Mouse (Mus musculus): ENCODE measurements at regions not wholly inside any gene's neighbourhood (a gene's known extent, or its start where the extent isn't known, plus 50 kb on each side); places are given as distances from the start of the nearest gene placed in this dataset.
A peak's percentile ranks its signal among the peaks of the same experiment; 100 is the strongest.

- H3K9ac ChIP-seq (ENCODE audit: low read depth, low read length) = no peak overlapping the region
- H3K9me3 ChIP-seq (ENCODE audit: control insufficient read depth, low read length) = no peaks in the 10 kb centered on the region
- H3K4me2 ChIP-seq = no peak overlapping the region
- no peaks in the 10 kb centered on the region for H3K27me3 ChIP-seq (replicated peaks; ENCODE audit: control insufficient read depth, insufficient read depth, low read length)
- no peaks in the 10 kb centered on the region for H3K36me3 ChIP-seq (ENCODE audit: control insufficient read depth, insufficient read depth, low read length)
- DNase-seq (ENCODE audit: low spot score) (no peak), ATAC-seq (replicated peaks; ENCODE audit: low FRiP score) (no peak)
- H3K4me3 ChIP-seq (ENCODE audit: low read depth, low read length) = no peak overlapping the region
- no peak overlapping the region for H3K27ac ChIP-seq (ENCODE audit: low read depth, low read length)
- H3K4me1 ChIP-seq (replicated peaks; ENCODE audit: control insufficient read depth, insufficient read depth, low read length) = no peaks in the 10 kb centered on the region
- WGBS = 47% methylated on average over 4 of the region's 4 CpGs
These were observed 267.2 kb upstream of the Gadl1 start for GRCm38 (mm10) chr9:115642032-115642431.

GRCm38 (mm10) chr9:115644953-115645352 is 264.3 kb upstream of the Gadl1 start:
- Histone ChIP-seq H3K36me3 (ENCODE audit: control insufficient read depth, insufficient read depth, low read length) (no peaks in the 10 kb centered on the region), H3K9ac (ENCODE audit: low read depth, low read length) (no peak overlapping the region), H3K4me2 (no peak overlapping the region), H3K4me3 (ENCODE audit: low read depth, low read length) (no peak overlapping the region), H3K9me3 (ENCODE audit: control insufficient read depth, low read length) (no peaks in the 10 kb centered on the region), H3K27ac (ENCODE audit: low read depth, low read length) (no peak overlapping the region), H3K27me3 (replicated peaks; ENCODE audit: control insufficient read depth, insufficient read depth, low read length) (no peaks in the 10 kb centered on the region), H3K4me1 (replicated peaks; ENCODE audit: control insufficient read depth, insufficient read depth, low read length) (no peaks in the 10 kb centered on the region)
- WGBS = 90% methylated on average over 9 of the region's 9 CpGs
- no peak for ATAC-seq (replicated peaks; ENCODE audit: low FRiP score)
- no peak for DNase-seq (ENCODE audit: low spot score)

GRCm38 (mm10) chr9:115646226-115646625 is 263.0 kb upstream of the Gadl1 start:
- 67% methylated on average over 7 of the region's 7 CpGs for WGBS
- no peak overlapping the region for H3K4me2 ChIP-seq
- no peaks in the 10 kb centered on the region for H3K27me3 ChIP-seq (replicated peaks; ENCODE audit: control insufficient read depth, insufficient read depth, low read length)
- H3K4me3 ChIP-seq (ENCODE audit: low read depth, low read length) = no peak overlapping the region
- no peaks in the 10 kb centered on the region for H3K36me3 ChIP-seq (ENCODE audit: control insufficient read depth, insufficient read depth, low read length)
- no peak overlapping the region for H3K9ac ChIP-seq (ENCODE audit: low read depth, low read length)
- DNase-seq (ENCODE audit: low spot score) = no peak
- no peak overlapping the region for H3K27ac ChIP-seq (ENCODE audit: low read depth, low read length)
- H3K9me3 ChIP-seq (ENCODE audit: control insufficient read depth, low read length) = no peaks in the 10 kb centered on the region
- no peaks in the 10 kb centered on the region for H3K4me1 ChIP-seq (replicated peaks; ENCODE audit: control insufficient read depth, insufficient read depth, low read length)
- ATAC-seq (replicated peaks; ENCODE audit: low FRiP score) = no peak

GRCm38 (mm10) chr9:115651708-115652107 is 257.5 kb upstream of the Gadl1 start:
- Histone ChIP-seq H3K4me2 (no peak overlapping the region), H3K9ac (ENCODE audit: low read depth, low read length) (no peak overlapping the region), H3K36me3 (ENCODE audit: control insufficient read depth, insufficient read depth, low read length) (no peaks in the 10 kb centered on the region), H3K4me3 (ENCODE audit: low read depth, low read length) (no peak overlapping the region), H3K4me1 (replicated peaks; ENCODE audit: control insufficient read depth, insufficient read depth, low read length) (peaks cover 2% of the 10 kb centered on the region), H3K9me3 (ENCODE audit: control insufficient read depth, low read length) (peaks cover 4% of the 10 kb centered on the region; the same call in 1 of the 2 replicates), H3K27me3 (replicated peaks; ENCODE audit: control insufficient read depth, insufficient read depth, low read length) (no peaks in the 10 kb centered on the region), H3K27ac (ENCODE audit: low read depth, low read length) (no peak overlapping the region)
- ATAC-seq (replicated peaks; ENCODE audit: low FRiP score) (no peak), DNase-seq (ENCODE audit: low spot score) (no peak)
- WGBS = 72% methylated on average over 2 of the region's 2 CpGs

- no peak overlapping the region for H3K27ac ChIP-seq (ENCODE audit: low read depth, low read length)
- ATAC-seq (replicated peaks; ENCODE audit: low FRiP score) = no peak
- H3K36me3 ChIP-seq (ENCODE audit: control insufficient read depth, insufficient read depth, low read length) = no peaks in the 10 kb centered on the region
- no peaks in the 10 kb centered on the region for H3K27me3 ChIP-seq (replicated peaks; ENCODE audit: control insufficient read depth, insufficient read depth, low read length)
- no peak overlapping the region for H3K4me3 ChIP-seq (ENCODE audit: low read depth, low read length)
- 90% methylated on average over 5 of the region's 5 CpGs for WGBS
- peaks cover 4% of the 10 kb centered on the region; the same call in 1 of the 2 replicates for H3K9me3 ChIP-seq (ENCODE audit: control insufficient read depth, low read length)
- H3K4me1 ChIP-seq (replicated peaks; ENCODE audit: control insufficient read depth, insufficient read depth, low read length) = peaks cover 7% of the 10 kb centered on the region
- H3K9ac ChIP-seq (ENCODE audit: low read depth, low read length) = no peak overlapping the region
- no peak for DNase-seq (ENCODE audit: low spot score)
- H3K4me2 ChIP-seq = no peak overlapping the region
These were observed 256.1 kb upstream of the Gadl1 start for GRCm38 (mm10) chr9:115653116-115653515.

GRCm38 (mm10) chr9:115654933-115655332 is 254.3 kb upstream of the Gadl1 start:
- Histone ChIP-seq H3K36me3 (ENCODE audit: control insufficient read depth, insufficient read depth, low read length) (no peaks in the 10 kb centered on the region), H3K4me1 (replicated peaks; ENCODE audit: control insufficient read depth, insufficient read depth, low read length) (peaks cover 7% of the 10 kb centered on the region), H3K4me2 (no peak overlapping the region), H3K9me3 (ENCODE audit: control insufficient read depth, low read length) (peaks cover 8% of the 10 kb centered on the region; the same call in 1 of the 2 replicates), H3K27ac (ENCODE audit: low read depth, low read length) (no peak overlapping the region), H3K9ac (ENCODE audit: low read depth, low read length) (no peak overlapping the region), H3K4me3 (ENCODE audit: low read depth, low read length) (no peak overlapping the region), H3K27me3 (replicated peaks; ENCODE audit: control insufficient read depth, insufficient read depth, low read length) (no peaks in the 10 kb centered on the region)
- 78% methylated on average over 6 of the region's 6 CpGs for WGBS
- ATAC-seq (replicated peaks; ENCODE audit: low FRiP score) (no peak), DNase-seq (ENCODE audit: low spot score) (no peak)

GRCm38 (mm10) chr9:115656538-115656937 is 252.7 kb upstream of the Gadl1 start:
- 64% methylated on average over 2 of the region's 2 CpGs for WGBS
- H3K27ac ChIP-seq (ENCODE audit: low read depth, low read length) = no peak overlapping the region

GRCm38 (mm10) chr9:115656994-115657713 is 252.1 kb upstream of the Gadl1 start:
- H3K4me2 ChIP-seq = no peak overlapping the region
- no peaks in the 10 kb centered on the region for H3K27me3 ChIP-seq (replicated peaks; ENCODE audit: control insufficient read depth, insufficient read depth, low read length)
- ATAC-seq (replicated peaks; ENCODE audit: low FRiP score) (peak; percentile 53; the same call in 1 of the 2 replicates), DNase-seq (ENCODE audit: low spot score) (peak; percentile 51)
- H3K4me3 ChIP-seq (ENCODE audit: low read depth, low read length) = no peak overlapping the region
- H3K9me3 ChIP-seq (ENCODE audit: control insufficient read depth, low read length) = peaks cover 8% of the 10 kb centered on the region; the same call in 1 of the 2 replicates
- H3K9ac ChIP-seq (ENCODE audit: low read depth, low read length) = no peak overlapping the region
- H3K36me3 ChIP-seq (ENCODE audit: control insufficient read depth, insufficient read depth, low read length) = no peaks in the 10 kb centered on the region
- H3K27ac ChIP-seq (ENCODE audit: low read depth, low read length) = no peak overlapping the region
- 19% methylated on average over 4 of the region's 4 CpGs for WGBS
- H3K4me1 ChIP-seq (replicated peaks; ENCODE audit: control insufficient read depth, insufficient read depth, low read length) = peaks cover 7% of the 10 kb centered on the region

More at GRCm38 (mm10) chr9:115656538-115656937, 252.7 kb upstream of the Gadl1 start:
- ATAC-seq (replicated peaks; ENCODE audit: low FRiP score) (no peak), DNase-seq (ENCODE audit: low spot score) (no peak)
- H3K9me3 ChIP-seq (ENCODE audit: control insufficient read depth, low read length) = peaks cover 8% of the 10 kb centered on the region; the same call in 1 of the 2 replicates
- peaks cover 7% of the 10 kb centered on the region for H3K4me1 ChIP-seq (replicated peaks; ENCODE audit: control insufficient read depth, insufficient read depth, low read length)
- H3K4me3 ChIP-seq (ENCODE audit: low read depth, low read length) = no peak overlapping the region
- H3K9ac ChIP-seq (ENCODE audit: low read depth, low read length) = no peak overlapping the region
- no peak overlapping the region for H3K4me2 ChIP-seq
- no peaks in the 10 kb centered on the region for H3K36me3 ChIP-seq (ENCODE audit: control insufficient read depth, insufficient read depth, low read length)
- no peaks in the 10 kb centered on the region for H3K27me3 ChIP-seq (replicated peaks; ENCODE audit: control insufficient read depth, insufficient read depth, low read length)

GRCm38 (mm10) chr9:115658477-115658876 is 250.8 kb upstream of the Gadl1 start:
- H3K4me3 ChIP-seq (ENCODE audit: low read depth, low read length) = no peak overlapping the region
- no peaks in the 10 kb centered on the region for H3K27me3 ChIP-seq (replicated peaks; ENCODE audit: control insufficient read depth, insufficient read depth, low read length)
- H3K36me3 ChIP-seq (ENCODE audit: control insufficient read depth, insufficient read depth, low read length) = no peaks in the 10 kb centered on the region
- no peak overlapping the region for H3K4me2 ChIP-seq
- DNase-seq (ENCODE audit: low spot score) (no peak), ATAC-seq (replicated peaks; ENCODE audit: low FRiP score) (no peak)
- H3K27ac ChIP-seq (ENCODE audit: low read depth, low read length) = no peak overlapping the region
- no peak overlapping the region for H3K9ac ChIP-seq (ENCODE audit: low read depth, low read length)
- WGBS = 84% methylated on average over 5 of the region's 5 CpGs
- 0 out of 2 replicates have a peak, but pooled peaks cover 4% of the 10 kb centered on the region for H3K9me3 ChIP-seq (ENCODE audit: control insufficient read depth, low read length)
- peaks cover 7% of the 10 kb centered on the region for H3K4me1 ChIP-seq (replicated peaks; ENCODE audit: control insufficient read depth, insufficient read depth, low read length)

Measured in liver, embryonic 11.5 days (tissue).